Comparison of ENCODE assay signal across 8 mouse cellular contexts in the genomic region with DNA sequence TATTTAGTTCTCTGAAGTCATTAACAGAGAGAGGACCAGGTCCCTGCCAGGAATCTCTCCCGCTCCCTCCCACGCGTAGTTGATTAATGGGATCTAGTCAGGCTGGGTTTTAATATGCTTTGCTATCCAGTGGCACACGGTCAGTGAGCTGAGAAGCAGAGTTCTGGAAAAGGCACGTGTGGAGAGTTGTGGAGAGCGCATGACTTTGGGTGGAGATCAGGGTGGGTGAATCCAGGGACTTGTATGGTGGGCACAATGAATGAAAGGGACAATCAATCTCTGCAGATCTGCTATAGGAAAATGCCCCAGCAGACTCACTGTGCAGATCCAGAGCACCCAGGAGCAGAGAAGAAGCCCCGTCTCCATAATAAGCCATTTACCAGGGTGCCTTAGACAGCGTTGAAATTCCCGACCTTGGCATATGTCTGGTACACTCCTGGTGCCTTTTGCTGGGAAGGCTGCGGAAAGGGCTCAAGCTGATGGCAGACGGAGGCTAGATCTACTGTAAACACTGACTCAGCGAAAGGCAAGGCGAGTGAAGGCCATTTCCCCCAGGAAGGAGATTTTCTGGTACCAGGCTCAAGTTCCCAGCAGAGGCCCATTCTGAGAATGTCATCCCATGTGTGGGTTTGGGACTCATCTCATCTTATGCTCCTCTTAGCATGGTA.
DNase-seq lines count a peak whose midpoint lies in the region; ATAC-seq and TF ChIP-seq lines count a peak whose summit lies in the region.

No protein-coding gene starts in this region.

- intact Hi-C loops in heart, adult 2 months (cut with DNase I) = loop anchor here (2.0 to 5.0 kb wide), 6 partner anchors 13 to 221 kb away; no protein-coding TSS in a partner anchor
- intact Hi-C loops in left cerebral cortex, postnatal 36 days (cut with DNase I) = no loop called here

- no peak for ATAC-seq in forebrain, embryonic 16.5 days

- H3K27me3 ChIP-seq in forebrain, embryonic 10.5 days (ENCODE audit: poor library complexity, severe bottlenecking) = no peaks in the 10 kb centered on the region
- no peaks in the 10 kb centered on the region for H3K27me3 ChIP-seq in forebrain, embryonic 16.5 days (replicated peaks; ENCODE audit: control insufficient read depth, insufficient read depth, low read length)
- H3K27me3 ChIP-seq in CH12.LX (replicated peaks) = no peaks in the 10 kb centered on the region
- H3K27me3 ChIP-seq in heart, adult 2 months (ENCODE audit: control insufficient read depth, insufficient read depth, low read length) = no peaks in the 10 kb centered on the region

- no peak overlapping the region for H3K4me3 ChIP-seq in forebrain, embryonic 10.5 days
- H3K4me3 ChIP-seq in forebrain, embryonic 16.5 days (replicated peaks; ENCODE audit: low read length) = no peak overlapping the region
- no peak overlapping the region for H3K4me3 ChIP-seq in CH12.LX (replicated peaks in 1 of 3; ENCODE audit: low read depth in 2 of 3, low read length in 2 of 3, poor library complexity in 1 of 3)
- H3K4me3 ChIP-seq in heart, adult 2 months = peak overlapping the region; percentile 13; the same call in 1 of the 2 replicates

- no peak for TF ChIP-seq CTCF in CH12.LX (conservative IDR thresholded peaks at IDR 0.05 in 1 of 2, IDR thresholded peaks at IDR 0.05 in 1 of 2; ENCODE audit: low read depth in 2 of 2, low read length in 2 of 2)
- TF ChIP-seq CTCF in heart, adult 2 months (IDR thresholded peaks at IDR 0.05) = no peak

- TF ChIP-seq EP300 in CH12.LX (IDR thresholded peaks at IDR 0.05; ENCODE audit: low read length) = no peak
- no peak for TF ChIP-seq EP300 in heart, adult 2 months (IDR thresholded peaks at IDR 0.05; ENCODE audit: insufficient read depth, low read depth, low read length)

- peaks cover 21% of the 10 kb centered on the region for H3K4me1 ChIP-seq in forebrain, embryonic 10.5 days
- peaks cover 15% of the 10 kb centered on the region for H3K4me1 ChIP-seq in forebrain, embryonic 16.5 days (replicated peaks; ENCODE audit: control insufficient read depth, insufficient read depth, low read length)
- H3K4me1 ChIP-seq in CH12.LX (ENCODE audit: control insufficient read depth in 1 of 2, insufficient read depth in 2 of 2) = peaks cover 32 to 78% of the 10 kb centered on the region in 2 experiments
- peaks cover 31% of the 10 kb centered on the region for H3K4me1 ChIP-seq in heart, adult 2 months (ENCODE audit: control insufficient read depth, insufficient read depth, low read length)

- H3K27ac ChIP-seq in forebrain, embryonic 10.5 days = peak overlapping the region; percentile 80
- no peak overlapping the region for H3K27ac ChIP-seq in forebrain, embryonic 16.5 days (ENCODE audit: low read length)
- H3K27ac ChIP-seq in CH12.LX (ENCODE audit: insufficient read depth, low read depth) = no peak overlapping the region
- H3K27ac ChIP-seq in heart, adult 2 months = peak overlapping the region; percentile 68

- H3K36me3 ChIP-seq in forebrain, embryonic 10.5 days (replicated peaks) = no peaks in the 10 kb centered on the region
- no peaks in the 10 kb centered on the region for H3K36me3 ChIP-seq in forebrain, embryonic 16.5 days (ENCODE audit: control insufficient read depth, insufficient read depth)
- no peaks in the 10 kb centered on the region for H3K36me3 ChIP-seq in CH12.LX (replicated peaks in 1 of 2; ENCODE audit: control insufficient read depth in 1 of 2, insufficient read depth in 1 of 2, low read length in 1 of 2)
- no peaks in the 10 kb centered on the region for H3K36me3 ChIP-seq in heart, adult 2 months (ENCODE audit: control insufficient read depth, insufficient read depth, low read length)

- in situ Hi-C loops in CH12.LX (cut with MboI; ENCODE audit: low pct_ligation_motif_present, low pct_unique_long_range_greater_than_20kb, low sequenced_read_pairs) = loop anchor here (10.0 kb wide), 1 partner anchor 113 kb away; no protein-coding TSS in a partner anchor

- no peaks in the 10 kb centered on the region for H3K79me2 ChIP-seq in CH12.LX (replicated peaks; ENCODE audit: control insufficient read depth, extremely low read depth, insufficient read depth, poor library complexity, severe bottlenecking)
- no peaks in the 10 kb centered on the region for H3K79me2 ChIP-seq in heart, adult 2 months (replicated peaks; ENCODE audit: control insufficient read depth, insufficient read depth, low read length)

- no peak for DNase-seq in forebrain, embryonic 10.5 days (ENCODE audit: extremely low spot score, low spot score)
- DNase-seq in CH12.LX (ENCODE audit: extremely low read depth) = no peak
- peak; percentile 27 to 42 for DNase-seq in heart, adult 2 months
- DNase-seq in kidney, adult 9 months = peak; percentile 62
- DNase-seq in ovary, postnatal 14 days (ENCODE audit: low spot score) = peak; percentile 56
- no peak for DNase-seq in frontal cortex, adult 2 months (ENCODE audit: extremely low spot score in 1 of 2, low spot score in 1 of 2)
- no peak for DNase-seq in left cerebral cortex, postnatal 36 days (ENCODE audit: low spot score in 2 of 2)

- dilution Hi-C loops in CH12.LX (cut with MboI; ENCODE audit: extremely low pct_ligation_motif_present, extremely low pct_unique_long_range_greater_than_20kb, low sequenced_read_pairs) = no loop called here

- no peak for TF ChIP-seq RAD21 in CH12.LX (IDR thresholded peaks at IDR 0.05; ENCODE audit: low read depth, low read length)

- H3K4me2 ChIP-seq in forebrain, embryonic 16.5 days (ENCODE audit: low read length) = no peak overlapping the region
- H3K4me2 ChIP-seq in CH12.LX (ENCODE audit: insufficient read depth, low read depth, poor library complexity, severe bottlenecking) = no peak overlapping the region

- H3K9me3 ChIP-seq in forebrain, embryonic 10.5 days = no peaks in the 10 kb centered on the region
- H3K9me3 ChIP-seq in forebrain, embryonic 16.5 days (ENCODE audit: control insufficient read depth, low read length) = no peaks in the 10 kb centered on the region
- H3K9me3 ChIP-seq in CH12.LX (replicated peaks; ENCODE audit: low read length) = no peaks in the 10 kb centered on the region

- H3K9ac ChIP-seq in forebrain, embryonic 16.5 days (replicated peaks; ENCODE audit: low read depth, low read length) = no peak overlapping the region
- no peak overlapping the region for H3K9ac ChIP-seq in CH12.LX (ENCODE audit: insufficient read depth, low read depth)
- H3K9ac ChIP-seq in heart, adult 2 months (ENCODE audit: low read depth, low read length) = 0 out of 2 replicates have a peak overlapping the region, but pooled peaks have one; percentile 11

- no peak for TF ChIP-seq POLR2A in CH12.LX (IDR thresholded peaks at IDR 0.05; ENCODE audit: low read depth, low read length)
- TF ChIP-seq POLR2A in heart, adult 2 months (IDR thresholded peaks at IDR 0.05; ENCODE audit: insufficient read depth, low read depth, low read length) = no peak

- 85% methylated on average over 13 of the region's 13 CpGs for WGBS in forebrain, embryonic 10.5 days
- WGBS in forebrain, embryonic 16.5 days = 79% methylated on average over 13 of the region's 13 CpGs
- 47% methylated on average over 13 of the region's 13 CpGs for whole genome bisulfite sequencing in heart, adult 2 months

TF ChIP-seq in CH12.LX, 34 proteins besides CTCF, POLR2A, EP300 and RAD21:
- TF ChIP-seq ETS1 (conservative IDR thresholded peaks at IDR 0.05; ENCODE audit: low read depth, low read length) (no peak), USF1 (IDR thresholded peaks at IDR 0.05; ENCODE audit: low read depth, low read length) (no peak), MAFK (IDR thresholded peaks at IDR 0.05; ENCODE audit: insufficient replicate concordance, low read length) (peak; percentile 59; the same call in 1 of the 2 replicates), MXI1 (IDR thresholded peaks at IDR 0.05; ENCODE audit: low read depth, low read length) (no peak), ZC3H11A (IDR thresholded peaks at IDR 0.05; ENCODE audit: low read depth, low read length) (no peak)

Comparison
In these comparisons a context has a peak if more than half of its experiments do, and no peak if none do; other contexts are left out.
1. H3K27ac ChIP-seq: peak in forebrain, embryonic 10.5 days (single experiment) and heart, adult 2 months (single experiment); none in forebrain, embryonic 16.5 days (single experiment) and CH12.LX (single experiment).
2. DNase-seq: peak in heart, adult 2 months (2 of 2), kidney, adult 9 months (single experiment) and ovary, postnatal 14 days (single experiment); none in forebrain, embryonic 10.5 days (single experiment), CH12.LX (single experiment), frontal cortex, adult 2 months (0 of 2) and left cerebral cortex, postnatal 36 days (0 of 2).